Mouse (Mus musculus) bone marrow macrophage, adult 2 months (primary cell): ENCODE results near the gene Mylip.

ENCODE experiments used
- CTCF ChIP-seq: IDR thresholded peaks from 2 replicates; pipeline ENCODE4 v1.5.1; 2012; ENCODE audit warnings: low read depth, mild to moderate bottlenecking, low read length, moderate library complexity
- POLR2A ChIP-seq: IDR thresholded peaks from 2 replicates; pipeline ENCODE4 v1.6.1; 2012; ENCODE audit warnings: mild to moderate bottlenecking, low read depth, low read length, borderline replicate concordance

DNA sequence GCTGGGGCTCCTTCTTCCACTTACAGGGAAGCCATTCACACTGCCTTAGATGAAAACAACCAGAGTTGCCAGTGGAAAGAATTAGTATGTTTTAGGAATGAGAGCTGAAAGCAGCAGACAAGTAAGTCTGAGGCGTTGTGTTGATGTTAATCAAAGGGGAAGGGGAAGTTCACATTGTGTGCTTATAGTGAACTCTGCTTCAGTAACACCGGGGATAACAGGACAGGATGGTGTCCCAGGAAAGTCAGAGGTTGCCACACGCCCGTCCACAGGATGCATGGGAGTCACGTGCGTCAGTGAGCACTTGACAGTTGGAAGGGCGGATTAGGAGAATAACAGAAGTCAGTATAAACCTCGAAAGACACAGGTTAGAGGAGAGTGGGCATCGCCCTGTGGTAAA, 55.1 kb downstream of the Mylip start:
- TF ChIP-seq CTCF: no peak
- no peak for TF ChIP-seq POLR2A
